Mouse (Mus musculus) bone marrow, adult 2 months (tissue): ENCODE results near the gene Wnt2b.

Source experiments
- CTCF ChIP-seq: fragments of 200-500 bp; IDR thresholded peaks from 2 replicates; pipeline ENCODE4 v1.5.1; 2011; ENCODE audit warnings: low read length, control low read depth; ENCODE audit not compliant: control insufficient read depth, insufficient read depth
- POLR2A ChIP-seq: fragments of 200-500 bp; IDR thresholded peaks from 2 replicates; pipeline ENCODE4 v1.6.1; 2011; ENCODE audit warnings: low read depth, mild to moderate bottlenecking, control low read depth, low read length, borderline replicate concordance; ENCODE audit not compliant: control insufficient read depth

DNA sequence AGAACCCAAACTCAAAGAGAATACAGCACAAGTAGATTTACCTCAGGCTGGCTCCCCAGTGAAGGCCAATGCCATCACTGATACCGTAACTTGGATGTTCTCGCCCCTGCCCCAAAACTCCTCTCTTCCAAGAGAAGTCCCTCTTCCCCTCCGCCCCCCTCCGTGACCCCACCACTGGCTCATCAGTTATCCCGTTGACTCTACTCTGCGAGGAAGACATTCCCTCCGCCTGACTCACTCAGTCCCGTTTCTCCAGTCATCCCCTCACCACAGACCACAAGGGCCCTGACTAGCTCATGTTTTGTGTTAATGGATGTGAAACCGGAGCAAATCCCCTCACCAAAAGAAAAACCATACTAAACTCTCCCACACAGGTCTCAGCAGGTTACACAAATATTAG lies 16.8 kb downstream of the Wnt2b start:
- TF ChIP-seq CTCF (no peak), POLR2A (no peak)
